Mouse (Mus musculus) embryonic stem cell, embryonic (primary cell): ENCODE measurements around the gene Nckap1.

ENCODE experiments used
- CTCF ChIA-PET, 4 experiments: fragments of 300-600 bp in 2 of 4; fragments of 350-600 bp in 2 of 4; sonication (Branson Sonifier 250); formaldehyde crosslinking; loops; one replicate each; lab custom pipeline; 2022; ENCODE audit warnings: inconsistent platforms in 2 of 4; lab: Charles Lee
- POLR2A ChIA-PET, 4 experiments: fragments of 300-600 bp in 2 of 4; fragments of 350-600 bp in 2 of 4; sonication (Branson Sonifier 250); formaldehyde crosslinking; loops; one replicate each; lab custom pipeline; 2022; ENCODE audit warnings: antibody characterized with exemption in 4 of 4, inconsistent platforms in 1 of 4; lab: Charles Lee

The Nckap1 gene

DNA sequence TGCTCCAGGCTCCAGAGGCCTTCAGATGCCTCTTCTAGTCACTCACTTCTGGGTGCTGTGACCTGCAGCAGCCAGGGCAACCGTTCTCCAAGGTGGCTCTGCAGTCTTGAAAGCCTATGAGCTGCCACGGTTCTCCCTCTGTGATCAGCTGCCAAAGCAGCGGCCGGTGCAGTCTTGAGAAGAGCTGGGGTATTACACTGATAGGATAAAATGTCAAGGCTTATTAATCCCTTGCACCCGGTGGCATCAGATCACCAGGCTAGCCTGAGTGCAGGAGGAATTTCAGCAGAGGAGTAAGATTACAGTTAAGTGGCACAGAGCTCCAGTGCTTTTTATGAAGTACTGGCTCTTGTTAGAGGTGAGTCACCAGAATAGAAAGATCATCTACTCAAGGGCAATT lies 94.3 kb downstream of the Nckap1 start:
- CTCF ChIA-PET, result interaction anchor here in 1 of 4 experiments (0.6 kb wide), 1 partner anchor 36 kb away, joined by 6 read pairs; no protein-coding TSS in a partner anchor
- POLR2A ChIA-PET, result no interaction called here

DNA sequence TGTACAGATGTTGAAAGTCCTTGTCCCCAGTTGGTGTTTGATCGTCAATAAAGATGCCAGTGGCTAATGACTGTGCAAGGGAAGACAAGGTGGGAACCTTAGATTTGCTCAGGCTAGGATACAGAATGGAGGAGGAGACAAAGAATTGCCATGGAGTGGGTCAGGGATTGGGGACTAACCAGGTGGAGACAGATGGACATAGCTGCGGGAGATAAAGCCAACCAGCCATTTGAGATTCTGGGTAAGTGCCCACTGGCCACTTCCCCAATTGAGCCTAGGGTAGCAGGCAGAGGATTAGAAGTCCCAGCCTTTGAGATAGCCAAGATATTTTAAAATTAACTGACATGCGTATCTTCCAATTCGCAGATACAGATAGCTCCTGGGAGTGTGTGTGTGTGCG lies 96.2 kb downstream of the Nckap1 start:
- ChIA-PET CTCF (no interaction called here), POLR2A (interaction anchor here in 2 of 4 experiments (0.7 to 0.8 kb wide), 2 partner anchors 38 to 1603 kb away, joined by 3 read pairs; partner anchors contain the start of gene Frzb (in 1 of the 2))

DNA sequence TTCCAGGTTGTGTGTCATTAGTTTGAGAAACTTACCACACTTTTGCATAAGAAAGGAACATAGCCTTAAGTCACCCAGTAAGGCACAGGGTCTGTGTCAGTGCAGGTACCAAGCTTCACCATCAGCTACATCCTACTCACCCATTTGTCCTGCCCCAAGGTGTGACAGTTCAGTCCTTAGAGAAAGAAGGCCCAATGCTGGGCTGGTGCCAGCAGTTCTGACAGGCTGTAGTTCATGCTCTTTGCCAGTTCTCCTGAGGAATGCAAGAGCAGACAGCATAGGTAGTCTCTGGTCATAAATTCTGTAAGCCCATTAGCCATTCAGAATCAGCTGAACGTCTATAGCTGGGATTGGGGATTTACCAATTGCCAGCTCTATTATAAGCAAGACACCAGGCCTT lies 105.3 kb downstream of the Nckap1 start:
- ChIA-PET POLR2A (no interaction called here), CTCF (no interaction called here)

DNA sequence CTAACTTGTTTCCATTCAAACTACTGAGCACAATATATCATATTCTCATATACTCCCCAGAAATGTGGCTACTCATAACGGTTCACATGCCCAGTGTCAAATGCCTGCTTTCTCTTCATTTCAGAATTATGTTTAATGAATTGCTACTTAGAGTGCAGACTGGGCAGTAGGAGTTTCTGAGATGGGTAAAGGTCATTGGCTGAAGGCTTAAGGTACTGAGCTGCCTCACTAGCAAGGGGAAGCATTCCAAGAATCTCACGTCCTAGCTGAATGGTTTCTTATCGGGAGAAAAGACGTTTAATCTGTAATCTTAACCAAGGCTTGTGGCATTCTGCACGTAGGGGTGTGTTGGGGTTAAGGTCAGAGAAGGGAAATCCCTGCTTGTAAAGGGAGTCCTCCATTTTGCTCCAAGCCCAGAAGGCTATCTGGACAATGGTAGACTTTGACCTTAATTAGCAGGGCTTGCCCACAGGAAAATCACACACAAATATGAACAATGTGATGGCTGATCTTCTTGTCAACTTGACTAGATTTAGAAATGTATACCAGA lies 106.9 kb downstream of the Nckap1 start:
- ChIA-PET CTCF (no interaction called here), POLR2A (no interaction called here)

DNA sequence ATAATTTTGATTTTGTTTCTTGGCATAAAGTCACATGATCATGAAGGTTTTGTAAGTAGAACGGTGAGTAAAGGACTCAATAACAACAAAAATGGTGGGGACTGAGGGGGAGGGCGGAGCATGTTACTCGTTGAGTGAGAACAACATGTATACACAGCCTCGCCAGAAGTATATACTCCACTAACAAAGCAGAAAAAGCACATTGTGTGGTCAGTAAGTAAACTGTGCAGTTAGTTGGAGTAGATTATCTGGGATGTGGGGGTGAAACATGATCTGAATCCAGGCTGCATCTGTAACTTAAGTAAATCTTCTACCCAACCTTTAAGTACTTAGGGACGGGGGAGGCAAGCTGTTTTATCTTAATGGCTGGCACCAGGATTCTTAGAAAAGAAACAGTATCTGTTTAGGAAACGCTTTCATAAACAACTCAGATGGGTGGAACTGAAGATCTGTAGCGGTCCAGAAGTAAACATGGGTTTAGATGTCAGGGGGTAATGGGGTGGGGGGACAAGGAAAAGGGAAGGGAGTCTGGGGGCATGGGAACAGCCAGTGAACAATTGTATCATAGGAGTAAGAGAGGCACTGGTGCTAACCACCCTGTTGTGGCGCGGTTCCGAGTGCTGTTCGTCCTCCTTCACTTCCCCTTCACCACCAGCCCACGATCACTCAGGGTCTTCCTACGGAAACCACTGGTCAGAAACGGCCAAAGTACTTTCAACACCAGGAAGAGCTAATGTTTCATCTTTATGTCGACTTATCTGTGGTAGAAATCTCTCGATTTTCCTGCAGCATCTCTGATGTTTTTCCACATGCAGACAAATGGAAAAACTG lies 115.0 kb downstream of the Nckap1 start:
- ChIA-PET CTCF (no interaction called here), POLR2A (interaction anchor here in 1 of 4 experiments (0.7 kb wide), 1 partner anchor 343 kb away, joined by 4 read pairs; no protein-coding TSS in a partner anchor)

DNA sequence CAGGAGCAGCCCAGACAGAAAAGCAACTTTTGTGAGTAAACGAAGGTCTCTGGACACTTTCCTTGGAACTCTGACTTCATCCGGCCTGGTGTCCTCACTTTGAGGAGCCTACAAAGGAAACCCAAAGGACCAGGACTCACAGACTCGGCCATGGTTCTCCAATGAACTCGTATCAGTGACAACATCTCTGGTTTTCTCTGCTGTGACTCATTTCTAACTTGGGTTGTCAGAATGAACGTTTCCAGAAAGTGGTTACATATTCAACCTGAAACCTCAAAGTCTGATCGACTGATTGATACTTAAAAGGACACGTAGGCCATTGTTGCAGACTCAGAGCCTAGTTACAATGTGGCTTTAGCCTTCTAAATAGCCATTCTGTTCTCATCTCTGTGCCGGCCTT lies 119.4 kb downstream of the Nckap1 start:
- ChIA-PET POLR2A (interaction anchor here in 1 of 4 experiments (0.6 kb wide), 1 partner anchor 40 kb away, joined by 4 read pairs; no protein-coding TSS in a partner anchor), CTCF (no interaction called here)
